Mouse (Mus musculus) CH12.LX (cell line): ENCODE measurements around the gene Rhof. TPM values are rescaled to one million over a fixed set of nuclear protein-coding genes. Genes with fewer than 3 reads are reported as not detected.

Experiments
- DNase-seq: peaks from one replicate; pipeline ENCODE4 v3.0.0-alpha.2; 2013; ENCODE audit errors: extremely low read depth
- H3K27ac ChIP-seq: 2 replicates; pipeline ENCODE4 v1.5.1; 2012; ENCODE audit warnings: low read depth, mild to moderate bottlenecking, control low read depth, moderate library complexity; ENCODE audit not compliant: insufficient read depth
- H3K27me3 ChIP-seq: replicated peaks from 2 replicates; pipeline ENCODE3; 2012; ENCODE audit warnings: inconsistent platforms
- H3K36me3 ChIP-seq, 2 experiments: replicated peaks in 1 of 2; 2 replicates each; pipeline versions ENCODE3 to v1.6.1; 2012; ENCODE audit warnings: inconsistent platforms in 1 of 2, low read length in 1 of 2, mild to moderate bottlenecking in 1 of 2, mixed read lengths in 1 of 2, moderate library complexity in 1 of 2; ENCODE audit not compliant: control insufficient read depth in 1 of 2, insufficient read depth in 1 of 2
- H3K4me1 ChIP-seq, 2 experiments: 2 replicates each; pipeline ENCODE4 v1.6.1; 2012; ENCODE audit warnings: inconsistent platforms in 1 of 2, moderate library complexity in 1 of 2; ENCODE audit not compliant: insufficient read depth in 2 of 2, control insufficient read depth in 1 of 2
- H3K4me2 ChIP-seq: 2 replicates; pipeline ENCODE4 v1.6.1; 2012; ENCODE audit warnings: low read depth, mild to moderate bottlenecking, control low read depth; ENCODE audit not compliant: poor library complexity, insufficient read depth, severe bottlenecking
- H3K4me3 ChIP-seq, 3 experiments: fragments of 150-350 bp in 1 of 3; sonication (generic) in 1 of 3; replicated peaks in 1 of 3; 2 replicates each; pipeline versions ENCODE3 to v1.5.1; 2011 to 2012; ENCODE audit warnings: low read depth in 2 of 3, low read length in 2 of 3, mild to moderate bottlenecking in 2 of 3, moderate library complexity in 2 of 3, control low read depth in 1 of 3, improper control_type of control experiment in 1 of 3, inconsistent platforms in 1 of 3, mixed read lengths in 1 of 3; ENCODE audit not compliant: poor library complexity in 1 of 3
- H3K79me2 ChIP-seq: replicated peaks from 2 replicates; pipeline ENCODE4 v1.6.1; 2012; ENCODE audit warnings: mild to moderate bottlenecking, moderate library complexity; ENCODE audit not compliant: control insufficient read depth, poor library complexity, insufficient read depth, severe bottlenecking; ENCODE audit errors: extremely low read depth
- H3K9ac ChIP-seq: 2 replicates; pipeline ENCODE4 v1.6.1; 2012; ENCODE audit warnings: low read depth, mild to moderate bottlenecking, control low read depth, moderate library complexity; ENCODE audit not compliant: insufficient read depth
- H3K9me3 ChIP-seq: replicated peaks from 2 replicates; pipeline ENCODE3; 2012; ENCODE audit warnings: low read length, inconsistent platforms, mixed read lengths
- BHLHE40 ChIP-seq: IDR thresholded peaks from 2 replicates; pipeline ENCODE4 v1.6.1; 2011; ENCODE audit warnings: mild to moderate bottlenecking, low read depth, low read length, improper control_type of control experiment
- CHD1 ChIP-seq: IDR thresholded peaks from 2 replicates; pipeline ENCODE4 v1.6.1; 2012; ENCODE audit warnings: low read depth, low read length, improper control_type of control experiment, inconsistent platforms
- CTCF ChIP-seq, 2 experiments: IDR thresholded peaks in 1 of 2; conservative IDR thresholded peaks in 1 of 2; 2 replicates each; pipeline ENCODE4 v1.5.1; 2011 to 2012; ENCODE audit warnings: low read depth in 2 of 2, low read length in 2 of 2, improper control_type of control experiment in 1 of 2, inconsistent platforms in 1 of 2, mild to moderate bottlenecking in 1 of 2, moderate library complexity in 1 of 2
- ELF1 ChIP-seq: IDR thresholded peaks from 2 replicates; pipeline ENCODE4 v1.6.1; 2014; ENCODE audit warnings: low read depth, mild to moderate bottlenecking, inconsistent platforms, low read length, improper control_type of control experiment
- EP300 ChIP-seq: IDR thresholded peaks from 2 replicates; pipeline ENCODE4 v1.6.1; 2011; ENCODE audit warnings: low read length, improper control_type of control experiment
- MAFK ChIP-seq: IDR thresholded peaks from 2 replicates; pipeline ENCODE4 v1.6.1; 2011; ENCODE audit warnings: low read length, improper control_type of control experiment; ENCODE audit not compliant: insufficient replicate concordance
- MAX ChIP-seq: IDR thresholded peaks from 2 replicates; pipeline ENCODE4 v1.6.1; 2011; ENCODE audit warnings: low read length, improper control_type of control experiment
- MEF2A ChIP-seq: IDR thresholded peaks from 2 replicates; pipeline ENCODE4 v1.6.1; 2014; ENCODE audit warnings: low read depth, mild to moderate bottlenecking, inconsistent platforms, low read length, improper control_type of control experiment, borderline replicate concordance
- MXI1 ChIP-seq: IDR thresholded peaks from 2 replicates; pipeline ENCODE4 v1.6.1; 2011; ENCODE audit warnings: mild to moderate bottlenecking, low read depth, low read length, improper control_type of control experiment
- NELFE ChIP-seq: IDR thresholded peaks from 2 replicates; pipeline ENCODE4 v1.6.1; 2011; ENCODE audit warnings: low read depth, low read length, improper control_type of control experiment
- PAX5 ChIP-seq: IDR thresholded peaks from 2 replicates; pipeline ENCODE4 v1.6.1; 2012; ENCODE audit warnings: low read length, inconsistent platforms, mixed read lengths
- POLR2AphosphoS2 ChIP-seq: IDR thresholded peaks from 2 replicates; pipeline ENCODE4 v1.6.1; 2011; ENCODE audit warnings: low read depth, low read length, improper control_type of control experiment
- RCOR1 ChIP-seq: conservative IDR thresholded peaks from 2 replicates; pipeline ENCODE4 v1.6.1; 2012; ENCODE audit warnings: low read depth, mild to moderate bottlenecking, inconsistent platforms, low read length, improper control_type of control experiment
- SIN3A ChIP-seq: IDR thresholded peaks from 2 replicates; pipeline ENCODE4 v1.6.1; 2012; ENCODE audit warnings: low read length, improper control_type of control experiment, inconsistent platforms
- UBTF ChIP-seq: IDR thresholded peaks from 2 replicates; pipeline ENCODE4 v1.6.1; 2012; ENCODE audit warnings: low read depth, mild to moderate bottlenecking, inconsistent platforms, low read length, improper control_type of control experiment, moderate library complexity
- USF1 ChIP-seq: IDR thresholded peaks from 2 replicates; pipeline ENCODE4 v1.6.1; 2014; ENCODE audit warnings: low read depth, mild to moderate bottlenecking, inconsistent platforms, low read length, improper control_type of control experiment
- dilution Hi-C: fragments of 300-500 bp; cut with MboI; formaldehyde crosslinking; loops from 2 replicates; pipeline ENCODE4 v1.14.3; 2020; ENCODE audit warnings: low sequenced_read_pairs; ENCODE audit not compliant: extremely low pct_unique_long_range_greater_than_20kb, extremely low pct_ligation_motif_present
- in situ Hi-C: fragments of 300-500 bp; cut with MboI; formaldehyde crosslinking; loops from 3 replicates; pipeline ENCODE4 v1.14.3; 2019; ENCODE audit warnings: low sequenced_read_pairs, low pct_ligation_motif_present, low pct_unique_long_range_greater_than_20kb, mixed read lengths
- polyA plus RNA-seq: library from polyadenylated mRNA; unstranded; fragments of >175 nt; gene quantifications from 2 replicates; pipeline ENCODE4 v1.2.1, GENCODE M21; 2012; ENCODE audit warnings: low read depth; ENCODE audit not compliant: insufficient read length
- total RNA-seq, 2 experiments: library from RNA; depleted of rRNA; stranded (reverse); fragments of 300-350 nt in 1 of 2; fragments of >200 nt in 1 of 2; gene quantifications; 2 replicates each; pipeline ENCODE4 v1.2.3; 2012 to 2014

Gene Rhof
- total and polyA plus RNA-seq, 3 experiments: 33.6 to 56.9 (median 45.4) TPM

DNA sequence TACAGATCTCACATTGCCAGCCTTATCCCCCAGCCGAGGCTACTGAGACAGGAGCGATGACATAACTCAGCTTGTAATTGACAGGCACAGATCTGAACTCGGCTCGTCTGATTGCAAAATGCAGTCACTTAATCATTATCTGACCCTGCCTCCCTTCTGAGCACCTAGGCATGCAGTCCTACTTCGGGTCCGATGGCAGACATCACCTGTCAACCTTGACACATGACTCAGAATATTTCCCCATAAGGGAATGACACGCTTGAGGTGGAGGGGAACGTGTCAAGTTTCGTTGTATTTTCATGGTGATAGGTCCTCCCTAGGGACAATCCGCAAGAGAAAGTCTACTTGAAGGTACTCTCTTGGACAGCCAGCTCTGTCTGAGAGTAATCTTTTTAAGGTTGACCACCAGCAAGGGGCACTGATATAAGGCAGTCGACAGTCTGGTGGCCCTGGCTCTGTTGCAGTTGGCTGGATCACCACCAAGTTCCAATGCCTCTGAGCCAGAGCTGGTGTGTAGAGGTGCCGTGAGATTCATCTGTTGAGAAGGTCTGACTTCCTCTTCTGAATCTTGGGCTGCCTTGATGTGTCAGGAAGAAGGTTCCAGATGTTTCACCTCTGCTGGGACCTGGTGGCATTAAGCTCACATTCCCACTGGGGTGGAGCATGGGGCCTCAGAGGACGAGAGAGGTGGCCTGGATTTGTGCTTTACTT is 49.0 kb downstream of the Rhof start:
- Histone ChIP-seq H3K4me3 (no peak overlapping the region), H3K79me2 (no peaks in the 10 kb centered on the region), H3K4me1 (peaks cover 18 to 44% of the 10 kb centered on the region in 2 experiments), H3K36me3 (peaks cover 0 to 5% of the 10 kb centered on the region in 2 experiments), H3K9ac (no peak overlapping the region), H3K9me3 (peaks cover 3% of the 10 kb centered on the region), H3K27ac (no peak overlapping the region), H3K27me3 (no peaks in the 10 kb centered on the region), H3K4me2 (peak overlapping the region; percentile 14; the same call in 1 of the 2 replicates)
- in situ Hi-C loops (no loop called here), dilution Hi-C loops (no loop called here)
- no peak for DNase-seq
- TF ChIP-seq MXI1 (no peak; the same call in 1 of the 2 replicates), MAX (peak; percentile 47; the same call in 1 of the 2 replicates), MAFK (0 out of 2 replicates have a peak, but pooled peaks have one; percentile 7), BHLHE40 (peak; percentile 79)

- H3K79me2 ChIP-seq: no peaks in the 10 kb centered on the region
- H3K4me3 ChIP-seq: no peak overlapping the region
- H3K9ac ChIP-seq: no peak overlapping the region
- peaks cover 0 to 2% of the 10 kb centered on the region in 2 experiments for H3K36me3 ChIP-seq
- H3K9me3 ChIP-seq: peaks cover 3% of the 10 kb centered on the region
- no peak overlapping the region for H3K4me2 ChIP-seq
- dilution Hi-C loops (no loop called here), in situ Hi-C loops (no loop called here)
- H3K27ac ChIP-seq: no peak overlapping the region
- H3K27me3 ChIP-seq: no peaks in the 10 kb centered on the region
- H3K4me1 ChIP-seq: peaks cover 24 to 62% of the 10 kb centered on the region in 2 experiments
- TF ChIP-seq UBTF (no peak), CTCF (conservative IDR thresholded peaks at IDR 0.05 in 1 of 2, IDR thresholded peaks at IDR 0.05 in 1 of 2; ENCODE audit: low read depth in 2 of 2, low read length in 2 of 2) (peak in 1 of 2 experiments; percentile 19; a peak in 2 of 4 replicates), SIN3A (no peak)
- TF ChIP-seq, all 38 proteins: peak for 1
- no peak for DNase-seq
Observed at GRCm38 (mm10) chr5:123080510-123080909, 52.0 kb downstream of the Rhof start.

- dilution Hi-C loops (no loop called here), in situ Hi-C loops (no loop called here)
- Histone ChIP-seq H3K4me3 (no peak overlapping the region), H3K4me2 (no peak overlapping the region), H3K79me2 (no peaks in the 10 kb centered on the region), H3K9me3 (peaks cover 3% of the 10 kb centered on the region), H3K27me3 (no peaks in the 10 kb centered on the region), H3K27ac (no peak overlapping the region), H3K4me1 (peaks cover 29 to 63% of the 10 kb centered on the region in 2 experiments), H3K36me3 (peaks cover 0 to 2% of the 10 kb centered on the region in 2 experiments), H3K9ac (no peak overlapping the region)
- TF ChIP-seq EP300 (no peak), UBTF (no peak), USF1 (no peak), POLR2AphosphoS2 (no peak), CHD1 (no peak), CTCF (conservative IDR thresholded peaks at IDR 0.05 in 1 of 2, IDR thresholded peaks at IDR 0.05 in 1 of 2; ENCODE audit: low read depth in 2 of 2, low read length in 2 of 2) (no peak), SIN3A (no peak), RCOR1 (no peak), NELFE (no peak), ELF1 (no peak), PAX5 (no peak), MEF2A (no peak)
- DNase-seq: no peak
Observed at GRCm38 (mm10) chr5:123080041-123080440, 52.5 kb downstream of the Rhof start.
